ENCODE assay signal across 20 mouse cellular contexts in genomic region chr13:63522832-63523231, GRCm38 (mm10). TPM values are rescaled to one million over a fixed set of nuclear protein-coding genes. Genes with fewer than 3 reads are reported as not detected.
DNase-seq lines count a peak whose midpoint lies in the region; ATAC-seq lines count a peak whose summit lies in the region.
"Had no signal": no experiment of that assay in that cellular context is flagged by ENCODE, and none has a peak within 500 bp of the region (broad histone marks: within the 10 kb centered on the region; RNA-seq: fewer than 3 reads in every experiment).

No protein-coding gene starts in this region.

- no peak for DNase-seq in forebrain, embryonic 11.5 days (ENCODE audit: low spot score)
- no peak for DNase-seq in lung, postnatal 25 days (ENCODE audit: low spot score)
- no peak for DNase-seq in right cerebral cortex, adult 18-20 months
- no peak for DNase-seq in right cerebral cortex, postnatal 14 days
- DNase-seq: adrenal gland, postnatal 25 days; cerebellum, adult 18-20 months; gastrocnemius, postnatal 36 days; heart, postnatal 14 days; kidney, adult 2 months; kidney, postnatal 36 days; layer of hippocampus, adult 9-11 months; midbrain, embryonic 14.5 days had no signal

- H3K4me1 ChIP-seq in forebrain, embryonic 11.5 days (replicated peaks; ENCODE audit: control insufficient read depth, insufficient read depth, low read length): peaks cover 13% of the 10 kb centered on the region
- peaks cover 34% of the 10 kb centered on the region for H3K4me1 ChIP-seq in forebrain, embryonic 13.5 days
- peaks cover 54% of the 10 kb centered on the region for H3K4me1 ChIP-seq in lung, embryonic 16.5 days (replicated peaks; ENCODE audit: control insufficient read depth, insufficient read depth, low read length)
- peaks cover 29% of the 10 kb centered on the region for H3K4me1 ChIP-seq in intestine, embryonic 16.5 days (ENCODE audit: control insufficient read depth, insufficient read depth, low read length)
- peaks cover 31% of the 10 kb centered on the region for H3K4me1 ChIP-seq in stomach, embryonic 15.5 days

- no peak overlapping the region for H3K27ac ChIP-seq in forebrain, embryonic 11.5 days (ENCODE audit: low read depth, low read length)
- no peak overlapping the region for H3K27ac ChIP-seq in forebrain, embryonic 13.5 days
- H3K27ac ChIP-seq in lung, embryonic 16.5 days (ENCODE audit: low read length): peak overlapping the region; percentile 68
- peak overlapping the region; percentile 75 for H3K27ac ChIP-seq in intestine, embryonic 16.5 days (ENCODE audit: low read length)
- peak overlapping the region; percentile 88 for H3K27ac ChIP-seq in stomach, embryonic 15.5 days
- H3K27ac ChIP-seq: heart, embryonic 10.5 days; hindbrain, embryonic 15.5 days had no signal

- H3K27me3 ChIP-seq in forebrain, embryonic 11.5 days (ENCODE audit: control insufficient read depth, insufficient read depth, low read length): no peaks in the 10 kb centered on the region; the same call in 1 of the 2 replicates
- peaks cover 11% of the 10 kb centered on the region; the same call in 1 of the 2 replicates for H3K27me3 ChIP-seq in forebrain, embryonic 13.5 days
- no peaks in the 10 kb centered on the region for H3K27me3 ChIP-seq in lung, embryonic 16.5 days (ENCODE audit: control insufficient read depth, insufficient read depth, low read depth, low read length)
- no peaks in the 10 kb centered on the region for H3K27me3 ChIP-seq in intestine, embryonic 16.5 days (replicated peaks; ENCODE audit: control insufficient read depth, insufficient read depth, low read length)
- no peaks in the 10 kb centered on the region for H3K27me3 ChIP-seq in stomach, embryonic 15.5 days (replicated peaks)
- H3K27me3 ChIP-seq: hindbrain, embryonic 15.5 days had no signal

- no peak overlapping the region for H3K4me2 ChIP-seq in forebrain, embryonic 11.5 days (ENCODE audit: low read depth, low read length, severe bottlenecking)
- no peak overlapping the region for H3K4me2 ChIP-seq in forebrain, embryonic 13.5 days
- no peak overlapping the region for H3K4me2 ChIP-seq in lung, embryonic 16.5 days (ENCODE audit: low read depth, low read length)
- no peak overlapping the region for H3K4me2 ChIP-seq in intestine, embryonic 16.5 days (ENCODE audit: low read depth, low read length)
- H3K4me2 ChIP-seq in stomach, embryonic 15.5 days: peak overlapping the region; percentile 1; the same call in 1 of the 2 replicates
- H3K4me2 ChIP-seq: hindbrain, embryonic 15.5 days had no signal

- peaks cover 23% of the 10 kb centered on the region for H3K36me3 ChIP-seq in forebrain, embryonic 11.5 days (ENCODE audit: control insufficient read depth, insufficient read depth, low read length)
- H3K36me3 ChIP-seq in forebrain, embryonic 13.5 days (ENCODE audit: poor library complexity, severe bottlenecking): peaks cover 80% of the 10 kb centered on the region
- H3K36me3 ChIP-seq in lung, embryonic 16.5 days (ENCODE audit: control insufficient read depth, insufficient read depth, low read length): peaks cover 75% of the 10 kb centered on the region
- peaks cover 25% of the 10 kb centered on the region for H3K36me3 ChIP-seq in intestine, embryonic 16.5 days (ENCODE audit: control insufficient read depth, insufficient read depth, low read length)
- peaks cover 33% of the 10 kb centered on the region for H3K36me3 ChIP-seq in stomach, embryonic 15.5 days

- no peak overlapping the region for H3K9ac ChIP-seq in forebrain, embryonic 11.5 days (ENCODE audit: low read length)
- H3K9ac ChIP-seq in forebrain, embryonic 13.5 days: no peak overlapping the region
- H3K9ac ChIP-seq in lung, embryonic 16.5 days (ENCODE audit: low read length): no peak overlapping the region
- H3K9ac ChIP-seq in intestine, embryonic 16.5 days (ENCODE audit: low read depth, low read length): 0 out of 2 replicates have a peak overlapping the region, but pooled peaks have one; percentile 19
- H3K9ac ChIP-seq in stomach, embryonic 15.5 days: no peak overlapping the region
- H3K9ac ChIP-seq: hindbrain, embryonic 15.5 days had no signal

- ATAC-seq in forebrain, embryonic 11.5 days (replicated peaks; ENCODE audit: low FRiP score): 0 out of 2 replicates have a peak, but pooled peaks have one; percentile 6
- ATAC-seq in forebrain, embryonic 13.5 days: no peak
- ATAC-seq in lung, embryonic 16.5 days (ENCODE audit: low read depth): peak; percentile 73
- peak; percentile 37 for ATAC-seq in intestine, embryonic 16.5 days
- ATAC-seq in stomach, embryonic 15.5 days (ENCODE audit: insufficient read depth, low FRiP score, low read depth): peak; percentile 35
- ATAC-seq: activated CD4-positive, CD25-positive, alpha-beta regulatory T cell, adult 4 months; forebrain, embryonic 14.5 days had no signal

- no peak overlapping the region for H3K4me3 ChIP-seq in forebrain, embryonic 11.5 days (ENCODE audit: low read depth, low read length)
- H3K4me3 ChIP-seq in forebrain, embryonic 13.5 days: no peak overlapping the region
- no peak overlapping the region for H3K4me3 ChIP-seq in lung, embryonic 16.5 days (ENCODE audit: low read length)
- H3K4me3 ChIP-seq in intestine, embryonic 16.5 days (ENCODE audit: low read length): no peak overlapping the region
- H3K4me3 ChIP-seq in stomach, embryonic 15.5 days (replicated peaks): no peak overlapping the region
- H3K4me3 ChIP-seq: heart, embryonic 10.5 days; hindbrain, embryonic 15.5 days had no signal

- 75% methylated on average over 10 of the region's 10 CpGs for WGBS in forebrain, embryonic 11.5 days
- 64% methylated on average over 10 of the region's 10 CpGs for WGBS in forebrain, embryonic 13.5 days
- WGBS in lung, embryonic 16.5 days: 35% methylated on average over 10 of the region's 10 CpGs
- WGBS in intestine, embryonic 16.5 days: 34% methylated on average over 10 of the region's 10 CpGs
- 45% methylated on average over 10 of the region's 10 CpGs for WGBS in stomach, embryonic 15.5 days

- H3K9me3 ChIP-seq in forebrain, embryonic 11.5 days (ENCODE audit: control insufficient read depth, low read length): no peaks in the 10 kb centered on the region
- H3K9me3 ChIP-seq in forebrain, embryonic 13.5 days (replicated peaks): no peaks in the 10 kb centered on the region
- no peaks in the 10 kb centered on the region for H3K9me3 ChIP-seq in lung, embryonic 16.5 days (ENCODE audit: control insufficient read depth, low read length)
- H3K9me3 ChIP-seq in intestine, embryonic 16.5 days (ENCODE audit: control insufficient read depth, low read length): no peaks in the 10 kb centered on the region
- H3K9me3 ChIP-seq in stomach, embryonic 15.5 days: no peaks in the 10 kb centered on the region
- H3K9me3 ChIP-seq: heart, embryonic 10.5 days; hindbrain, embryonic 15.5 days had no signal

RNA-seq across cellular contexts. Expression of gene Fancc, which starts 25.8 kb away (rescaled TPM):
- polyA plus RNA-seq in forebrain, embryonic 11.5 days (2014; fragmentation: Nextera tagmentation; extraction: Ambion mirVana): 20.4 and 22.5 TPM in 2 replicates
- polyA plus RNA-seq in forebrain, embryonic 13.5 days (2015; fragmentation: Nextera tagmentation; extraction: Ambion mirVana): 13.7 and 18.1 TPM in 2 replicates
- 26.7 and 27.8 TPM in 2 replicates for polyA plus RNA-seq in lung, embryonic 16.5 days (2015; fragmentation: Nextera tagmentation; extraction: Ambion mirVana)
- polyA plus RNA-seq in intestine, embryonic 16.5 days (2015; fragmentation: Nextera tagmentation; extraction: Ambion mirVana): 15.4 and 19.0 TPM in 2 replicates
- polyA plus RNA-seq in stomach, embryonic 15.5 days (2015; fragmentation: Nextera tagmentation; extraction: Ambion mirVana): 17.8 and 18.6 TPM in 2 replicates

RNA-seq across cellular contexts. Expression of gene Ptch1, which starts 50.6 kb away (rescaled TPM):
- 25.1 and 26.0 TPM in 2 replicates for polyA plus RNA-seq in forebrain, embryonic 11.5 days (2014; fragmentation: Nextera tagmentation; extraction: Ambion mirVana)
- 11.3 and 16.0 TPM in 2 replicates for polyA plus RNA-seq in forebrain, embryonic 13.5 days (2015; fragmentation: Nextera tagmentation; extraction: Ambion mirVana)
- 33.4 and 34.2 TPM in 2 replicates for polyA plus RNA-seq in lung, embryonic 16.5 days (2015; fragmentation: Nextera tagmentation; extraction: Ambion mirVana)
- polyA plus RNA-seq in intestine, embryonic 16.5 days (2015; fragmentation: Nextera tagmentation; extraction: Ambion mirVana): 24.5 and 25.5 TPM in 2 replicates
- 32.1 and 34.3 TPM in 2 replicates for polyA plus RNA-seq in stomach, embryonic 15.5 days (2015; fragmentation: Nextera tagmentation; extraction: Ambion mirVana)

Comparison
In these comparisons a context has a peak if more than half of its experiments do, and no peak if none do; other contexts are left out.
1. H3K27ac ChIP-seq: peak in lung, embryonic 16.5 days (single experiment), intestine, embryonic 16.5 days (single experiment) and stomach, embryonic 15.5 days (single experiment); none in forebrain, embryonic 11.5 days (single experiment) and forebrain, embryonic 13.5 days (single experiment).